Mouse (Mus musculus): ENCODE measurements around the gene Arhgef18. TPM values are rescaled to one million over a fixed set of nuclear protein-coding genes. Genes with fewer than 3 reads are reported as not detected.

Arhgef18 gene
- total and polyA plus RNA-seq, 3 experiments = 3.0 to 6.6 TPM; not detected in 1

- H3K9me3 ChIP-seq (replicated peaks; ENCODE audit: insufficient read depth, low read length) = no peaks in the 10 kb centered on the region
- TF ChIP-seq SIN3A (IDR thresholded peaks at IDR 0.05; ENCODE audit: low read length) (peak; percentile 10; the same call in 1 of the 2 replicates), CHD2 (IDR thresholded peaks at IDR 0.05; ENCODE audit: low read length) (no peak)
- H3K79me2 ChIP-seq (ENCODE audit: control insufficient read depth, insufficient read depth, low read length, poor library complexity) = peaks cover 1% of the 10 kb centered on the region; the same call in 1 of the 2 replicates
- H3K4me3 ChIP-seq (ENCODE audit: control insufficient read depth in 1 of 2, insufficient read depth in 1 of 2, low read depth in 2 of 2, low read length in 2 of 2) = peak overlapping the region; percentile 47 to 51
- peaks cover 2 to 27% of the 10 kb centered on the region in 2 experiments for H3K4me1 ChIP-seq (ENCODE audit: control insufficient read depth in 1 of 2, insufficient read depth in 2 of 2, low read length in 2 of 2)
- H3K27ac ChIP-seq (ENCODE audit: control insufficient read depth, low read depth, low read length) = peak overlapping the region; percentile 92
- no peaks in the 10 kb centered on the region for H3K27me3 ChIP-seq (ENCODE audit: control insufficient read depth in 1 of 2, insufficient read depth in 2 of 2, low read length in 2 of 2)
- DNase-seq (ENCODE audit: low read depth, low spot score) = no peak
- H3K9ac ChIP-seq (ENCODE audit: control insufficient read depth, low read depth, low read length, poor library complexity, severe bottlenecking) = peak overlapping the region; percentile 78
- H3K36me3 ChIP-seq (ENCODE audit: control insufficient read depth in 1 of 2, insufficient read depth in 2 of 2, low read length in 2 of 2) = peaks cover 0 to 9% of the 10 kb centered on the region in 2 experiments; a peak in 2 of 4 replicates
Observed at GRCm38 (mm10) chr8:3353811-3354442, 38.9 kb upstream of the Arhgef18 start.

GRCm38 (mm10) chr8:3354443-3354812 is 38.4 kb upstream of the Arhgef18 start:
- peak; percentile 85 for DNase-seq (ENCODE audit: low read depth, low spot score)
- Histone ChIP-seq H3K4me1 (ENCODE audit: control insufficient read depth in 1 of 2, insufficient read depth in 2 of 2, low read length in 2 of 2) (peaks cover 2 to 27% of the 10 kb centered on the region in 2 experiments), H3K4me3 (ENCODE audit: control insufficient read depth in 1 of 2, insufficient read depth in 1 of 2, low read depth in 2 of 2, low read length in 2 of 2) (peak overlapping the region; percentile 51), H3K36me3 (ENCODE audit: control insufficient read depth in 1 of 2, insufficient read depth in 2 of 2, low read length in 2 of 2) (peaks cover 0 to 9% of the 10 kb centered on the region in 2 experiments; a peak in 2 of 4 replicates), H3K9ac (ENCODE audit: control insufficient read depth, low read depth, low read length, poor library complexity, severe bottlenecking) (peak overlapping the region; percentile 78), H3K9me3 (replicated peaks; ENCODE audit: insufficient read depth, low read length) (no peaks in the 10 kb centered on the region), H3K27me3 (ENCODE audit: control insufficient read depth in 1 of 2, insufficient read depth in 2 of 2, low read length in 2 of 2) (no peaks in the 10 kb centered on the region), H3K79me2 (ENCODE audit: control insufficient read depth, insufficient read depth, low read length, poor library complexity) (peaks cover 1% of the 10 kb centered on the region; the same call in 1 of the 2 replicates), H3K27ac (ENCODE audit: control insufficient read depth, low read depth, low read length) (peak overlapping the region; percentile 92)
- TF ChIP-seq MAX (IDR thresholded peaks at IDR 0.05; ENCODE audit: low read length) (0 out of 2 replicates have a peak, but pooled peaks have one; percentile 27), MXI1 (IDR thresholded peaks at IDR 0.05; ENCODE audit: low read depth, low read length) (peak; percentile 55; the same call in 1 of the 2 replicates), NRF1 (IDR thresholded peaks at IDR 0.05; ENCODE audit: insufficient read depth, low read depth, low read length, poor library complexity, severe bottlenecking) (no peak), RAD21 (IDR thresholded peaks at IDR 0.05; ENCODE audit: low read depth, low read length) (no peak), GATA1 (IDR thresholded peaks at IDR 0.05; ENCODE audit: low read depth, low read length) (no peak), NELFE (IDR thresholded peaks at IDR 0.05; ENCODE audit: low read depth, low read length) (peak; percentile 55), GABPA (IDR thresholded peaks at IDR 0.05; ENCODE audit: low read depth, low read length) (no peak), HCFC1 (IDR thresholded peaks at IDR 0.05; ENCODE audit: low read depth, low read length) (0 out of 2 replicates have a peak, but pooled peaks have one; percentile 25), TCF12 (IDR thresholded peaks at IDR 0.05; ENCODE audit: low read depth, low read length) (peak; percentile 45), ETS1 (IDR thresholded peaks at IDR 0.05; ENCODE audit: low read depth, low read length) (0 out of 2 replicates have a peak, but pooled peaks have one; percentile 17), POLR2AphosphoS2 (IDR thresholded peaks at IDR 0.05; ENCODE audit: low read length) (no peak), SIN3A (IDR thresholded peaks at IDR 0.05; ENCODE audit: low read length) (peak; percentile 48), POLR2A (IDR thresholded peaks at IDR 0.05; ENCODE audit: control insufficient read depth in 1 of 2, insufficient read depth in 1 of 2, low read depth in 1 of 2, low read length in 2 of 2, poor library complexity in 1 of 2) (peak in 1 of 2 experiments; percentile 49; a peak in 1 of 4 replicates), EP300 (IDR thresholded peaks at IDR 0.05; ENCODE audit: low read depth in 1 of 2, low read length in 2 of 2) (peak in 1 of 2 experiments; percentile 44; a peak in 2 of 4 replicates), TAL1 (IDR thresholded peaks at IDR 0.05; ENCODE audit: low read length) (no peak), TBP (IDR thresholded peaks at IDR 0.05; ENCODE audit: low read depth, low read length) (peak; percentile 54), KAT2A (conservative IDR thresholded peaks at IDR 0.05; ENCODE audit: low read depth, low read length) (no peak)

Data from MEL (cell line).